Mouse (Mus musculus) intestine, embryonic 16.5 days (tissue): ENCODE measurements around the gene Sbno2. TPM values are rescaled to one million over a fixed set of nuclear protein-coding genes. Genes with fewer than 3 reads are reported as not detected.

Source experiments
- ATAC-seq: fragments of 200-750 bp; cut with Nextera tagmentation; 2 replicates; pipeline ENCODE4 v1.8.0; 2017; ENCODE audit warnings: moderate TSS enrichment, moderate library complexity
- H3K27ac ChIP-seq: fragments of 300-500 bp; sonication (generic); 2 replicates; pipeline ENCODE4 v1.5.1; 2014; ENCODE audit warnings: mild to moderate bottlenecking, low read length
- H3K27me3 ChIP-seq: fragments of 300-500 bp; sonication (generic); replicated peaks from 2 replicates; pipeline ENCODE4 v1.6.1; 2014; ENCODE audit warnings: low read length, control low read depth, mixed read lengths; ENCODE audit not compliant: control insufficient read depth, insufficient read depth
- H3K36me3 ChIP-seq: fragments of 300-500 bp; sonication (generic); 2 replicates; pipeline ENCODE4 v1.6.1; 2014; ENCODE audit warnings: low read length, control low read depth; ENCODE audit not compliant: control insufficient read depth, insufficient read depth
- H3K4me1 ChIP-seq: fragments of 300-500 bp; sonication (generic); 2 replicates; pipeline ENCODE4 v1.6.1; 2014; ENCODE audit warnings: low read length, control low read depth, mixed read lengths; ENCODE audit not compliant: control insufficient read depth, insufficient read depth
- H3K4me2 ChIP-seq: fragments of 300-500 bp; sonication (generic); 2 replicates; pipeline ENCODE4 v1.6.1; 2014; ENCODE audit warnings: low read depth, low read length, control low read depth
- H3K4me3 ChIP-seq: fragments of 300-500 bp; sonication (generic); 2 replicates; pipeline ENCODE4 v1.5.1; 2014; ENCODE audit warnings: mild to moderate bottlenecking, low read length
- H3K9ac ChIP-seq: fragments of 300-500 bp; sonication (generic); 2 replicates; pipeline ENCODE4 v1.6.1; 2014; ENCODE audit warnings: low read depth, low read length
- H3K9me3 ChIP-seq: fragments of 300-500 bp; sonication (generic); 2 replicates; pipeline ENCODE4 v1.6.1; 2016; ENCODE audit warnings: low read length, control low read depth; ENCODE audit not compliant: control insufficient read depth
- WGBS: fragments of 180-500 bp; shearing (Covaris S2); extraction: QIAGEN DNeasy Blood & Tissue Kit; methylation state at CpG from one replicate; pipeline ENCODE4 v1.1.7; 2014; 5-methylcytosine and 5-hydroxymethylcytosine counted together
- polyA plus RNA-seq: library from polyadenylated mRNA; unstranded; fragments of >200 nt; fragmentation: Nextera tagmentation; extraction: Ambion mirVana; gene quantifications from 2 replicates; pipeline ENCODE4 v1.2.1, GENCODE M21; 2015

Sbno2 gene
- polyA plus RNA-seq, 1 experiment from 2014 or later = 13.4 TPM

DNA sequence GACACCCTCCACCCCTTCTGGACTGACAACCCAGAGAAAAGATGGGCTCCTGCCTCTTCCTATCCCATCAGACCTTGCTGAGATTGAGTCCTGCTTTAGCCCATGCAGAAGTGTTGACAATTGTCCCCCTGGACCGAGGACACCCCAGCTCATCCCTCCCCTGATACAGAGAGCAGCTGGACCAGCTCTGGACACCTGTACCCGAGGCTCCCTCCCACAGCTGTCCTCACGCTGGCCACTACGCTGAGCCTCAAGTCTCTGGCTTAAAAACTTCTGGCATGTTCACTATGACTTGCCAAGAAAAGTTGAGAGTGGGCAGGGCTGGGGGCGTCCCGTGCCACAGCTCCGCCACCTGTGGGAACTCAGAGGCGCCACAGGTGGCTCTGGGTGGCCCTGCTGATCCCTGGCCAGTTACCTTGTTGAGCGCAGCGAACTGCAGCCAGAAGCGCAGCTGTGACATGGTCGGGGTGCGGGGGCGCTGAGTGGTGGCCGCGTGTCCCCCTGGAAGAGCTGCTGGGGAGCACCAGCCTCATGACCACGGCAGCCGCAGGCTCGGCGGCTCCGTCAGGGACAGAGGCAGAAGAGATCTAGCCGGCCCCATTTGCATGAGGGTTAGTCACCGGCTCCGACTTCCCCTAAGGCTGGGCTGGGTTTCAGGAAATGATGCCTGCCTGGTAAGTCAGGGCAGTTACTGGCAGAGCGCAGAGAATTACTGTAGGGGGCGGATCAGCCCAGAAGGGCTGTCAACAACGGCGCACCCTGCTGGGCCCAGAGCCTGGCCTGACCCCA lies 30.4 kb downstream of the Sbno2 start:
- Histone ChIP-seq H3K36me3 (no peaks in the 10 kb centered on the region), H3K27ac (peak overlapping the region; percentile 54), H3K4me2 (peak overlapping the region; percentile 58), H3K27me3 (no peaks in the 10 kb centered on the region), H3K9ac (peak overlapping the region; percentile 58), H3K4me1 (peaks cover 26% of the 10 kb centered on the region), H3K4me3 (peak overlapping the region; percentile 34), H3K9me3 (no peaks in the 10 kb centered on the region)
- ATAC-seq = peak; percentile 87
- 18% methylated on average over 28 of the region's 28 CpGs for WGBS

GRCm38 (mm10) chr10:80072623-80073489 lies 32.5 kb downstream of the Sbno2 start:
- Histone ChIP-seq H3K4me1 (peaks cover 26% of the 10 kb centered on the region), H3K9me3 (no peaks in the 10 kb centered on the region), H3K27ac (no peak overlapping the region), H3K4me3 (no peak overlapping the region), H3K9ac (peak overlapping the region; percentile 33), H3K4me2 (no peak overlapping the region), H3K27me3 (no peaks in the 10 kb centered on the region), H3K36me3 (no peaks in the 10 kb centered on the region)
- ATAC-seq = no peak
- 87% methylated on average over 20 of the region's 20 CpGs for WGBS

GRCm38 (mm10) chr10:80071516-80071900 lies 33.9 kb downstream of the Sbno2 start:
- peak overlapping the region; percentile 37; the same call in 1 of the 2 replicates for H3K9ac ChIP-seq
- 87% methylated on average over 3 of the region's 3 CpGs for WGBS
- no peaks in the 10 kb centered on the region for H3K27me3 ChIP-seq
- ATAC-seq = no peak
- no peaks in the 10 kb centered on the region for H3K36me3 ChIP-seq
- peaks cover 26% of the 10 kb centered on the region for H3K4me1 ChIP-seq
- H3K27ac ChIP-seq = peak overlapping the region; percentile 83
- H3K4me2 ChIP-seq = no peak overlapping the region
- H3K9me3 ChIP-seq = no peaks in the 10 kb centered on the region
- no peak overlapping the region for H3K4me3 ChIP-seq

- Histone ChIP-seq H3K36me3 (no peaks in the 10 kb centered on the region), H3K27ac (peak overlapping the region; percentile 83), H3K9ac (peak overlapping the region; percentile 37), H3K27me3 (no peaks in the 10 kb centered on the region), H3K4me1 (peaks cover 26% of the 10 kb centered on the region), H3K4me3 (no peak overlapping the region), H3K4me2 (no peak overlapping the region), H3K9me3 (no peaks in the 10 kb centered on the region)
- ATAC-seq = peak; percentile 80
- 62% methylated on average over 9 of the region's 9 CpGs for WGBS
Measured at GRCm38 (mm10) chr10:80070837-80071515, 34.4 kb downstream of the Sbno2 start.

DNA sequence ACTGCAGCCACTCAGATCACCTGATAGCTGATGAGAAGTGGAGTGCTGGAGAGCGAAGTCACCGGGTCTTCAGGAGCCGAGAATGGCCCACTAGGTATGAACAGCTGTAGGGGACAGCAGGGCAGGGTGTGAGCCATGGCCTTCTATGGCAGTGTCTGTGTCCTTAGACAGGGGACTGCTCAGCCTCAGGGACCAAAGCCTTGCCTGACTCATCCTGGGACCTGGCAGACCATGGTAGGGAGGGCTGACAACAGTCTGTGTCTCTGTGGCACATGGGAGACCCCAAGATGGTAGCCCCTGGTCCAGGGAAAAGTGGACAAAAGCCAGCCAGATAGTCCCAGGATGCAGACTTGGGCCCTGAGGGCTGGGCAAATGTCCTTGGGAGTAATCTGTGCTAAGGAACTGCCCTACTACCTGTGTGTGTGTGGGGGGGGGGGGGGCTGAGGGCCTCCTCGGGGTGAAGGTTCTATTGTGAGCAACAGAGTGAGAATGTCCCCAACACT lies 35.4 kb downstream of the Sbno2 start:
- no peak overlapping the region for H3K4me2 ChIP-seq
- H3K36me3 ChIP-seq = no peaks in the 10 kb centered on the region
- H3K27ac ChIP-seq = no peak overlapping the region
- H3K9me3 ChIP-seq = no peaks in the 10 kb centered on the region
- no peak overlapping the region for H3K9ac ChIP-seq
- H3K27me3 ChIP-seq = no peaks in the 10 kb centered on the region
- WGBS = 95% methylated on average over 4 of the region's 4 CpGs
- ATAC-seq = no peak
- H3K4me1 ChIP-seq = peaks cover 19% of the 10 kb centered on the region
- H3K4me3 ChIP-seq = no peak overlapping the region

- no peaks in the 10 kb centered on the region for H3K27me3 ChIP-seq
- H3K27ac ChIP-seq = no peak overlapping the region
- no peak overlapping the region for H3K4me3 ChIP-seq
- ATAC-seq = no peak
- no peaks in the 10 kb centered on the region for H3K36me3 ChIP-seq
- no peaks in the 10 kb centered on the region for H3K9me3 ChIP-seq
- no peak overlapping the region for H3K9ac ChIP-seq
- peaks cover 15% of the 10 kb centered on the region for H3K4me1 ChIP-seq
- WGBS = 89% methylated on average over 6 of the region's 7 CpGs
- H3K4me2 ChIP-seq = no peak overlapping the region
Measured at GRCm38 (mm10) chr10:80069251-80069650, 36.1 kb downstream of the Sbno2 start.

DNA sequence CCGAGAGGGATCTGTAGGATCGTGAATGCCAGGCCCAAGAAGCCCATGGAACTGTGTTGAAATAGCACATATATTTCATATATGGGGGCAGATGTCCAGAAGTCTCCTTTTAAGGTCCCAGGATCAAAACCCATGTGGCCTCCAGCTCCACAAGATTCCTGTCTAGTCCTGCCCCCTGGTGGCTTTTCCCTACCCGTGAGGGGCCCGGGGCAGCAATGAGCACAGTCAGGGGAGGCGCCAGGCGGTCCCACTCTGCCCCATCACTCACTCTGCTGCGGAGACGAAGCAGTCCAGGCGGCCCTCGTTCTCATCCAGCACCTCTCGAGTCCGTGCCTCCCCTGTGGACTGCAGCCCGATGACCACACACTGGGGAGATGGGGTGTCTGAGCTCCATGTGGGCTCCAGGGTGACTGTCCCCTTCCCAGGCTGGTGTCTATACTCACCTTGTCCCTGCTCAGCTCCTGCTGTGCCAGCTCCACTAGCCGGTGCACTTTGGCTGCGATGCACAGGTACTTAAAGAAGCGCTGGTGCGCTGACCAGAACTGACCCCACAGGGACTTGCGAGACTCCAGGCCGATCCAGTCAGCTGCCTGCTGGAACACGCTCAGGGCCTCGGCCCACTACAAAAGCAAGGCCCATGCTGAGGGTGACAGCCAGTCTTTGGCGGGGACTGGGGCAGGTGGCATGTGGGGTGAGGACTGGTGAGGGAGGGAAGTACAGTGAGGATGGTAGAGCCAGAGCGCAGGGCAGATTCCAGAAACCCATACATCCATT lies 41.3 kb downstream of the Sbno2 start:
- H3K9me3 ChIP-seq = no peaks in the 10 kb centered on the region
- no peak overlapping the region for H3K4me3 ChIP-seq
- H3K4me2 ChIP-seq = no peak overlapping the region
- peaks cover 10% of the 10 kb centered on the region; the same call in 1 of the 2 replicates for H3K36me3 ChIP-seq
- ATAC-seq = no peak
- H3K27me3 ChIP-seq = no peaks in the 10 kb centered on the region
- WGBS = 77% methylated on average over 23 of the region's 23 CpGs
- no peaks in the 10 kb centered on the region for H3K4me1 ChIP-seq
- H3K9ac ChIP-seq = peak overlapping the region; percentile 5; the same call in 1 of the 2 replicates
- H3K27ac ChIP-seq = no peak overlapping the region

- H3K4me1 ChIP-seq = no peaks in the 10 kb centered on the region
- no peak overlapping the region for H3K4me2 ChIP-seq
- H3K27me3 ChIP-seq = no peaks in the 10 kb centered on the region
- H3K4me3 ChIP-seq = no peak overlapping the region
- H3K36me3 ChIP-seq = peaks cover 14% of the 10 kb centered on the region
- H3K9me3 ChIP-seq = no peaks in the 10 kb centered on the region
- H3K9ac ChIP-seq = no peak overlapping the region
- ATAC-seq = no peak
- 88% methylated on average over 5 of the region's 5 CpGs for WGBS
- H3K27ac ChIP-seq = no peak overlapping the region
Measured at GRCm38 (mm10) chr10:80063104-80063503, 42.3 kb downstream of the Sbno2 start.
